Mouse (Mus musculus) kidney, postnatal 10 days (tissue): ENCODE measurements at regions not wholly inside any gene's neighbourhood (a gene's known extent, or its start where the extent isn't known, plus 50 kb on each side); places are given as distances from the start of the nearest gene placed in this dataset.

Experiments used
- DNase-seq: peaks from one replicate; pipeline ENCODE4 v3.0.0; 2021; ENCODE audit warnings: mixed read lengths

GRCm38 (mm10) chr8:87199461-87200131 lies 272.8 kb downstream of the Cbln1 start:
- peak; percentile 17 for DNase-seq

GRCm38 (mm10) chr8:87197867-87198536 lies 274.4 kb downstream of the Cbln1 start:
- peak; percentile 25 for DNase-seq

GRCm38 (mm10) chr8:87197000-87197399 lies 275.4 kb downstream of the Cbln1 start:
- no peak for DNase-seq

- no peak for DNase-seq
Observed at GRCm38 (mm10) chr8:87196050-87196449, 276.4 kb downstream of the Cbln1 start.

GRCm38 (mm10) chr8:87189791-87190385 lies 282.5 kb downstream of the Cbln1 start:
- no peak for DNase-seq

GRCm38 (mm10) chr8:87182888-87183287 lies 289.5 kb downstream of the Cbln1 start:
- no peak for DNase-seq

- no peak for DNase-seq
Observed at GRCm38 (mm10) chr8:87178561-87178960, 293.5 kb upstream of the N4bp1 start.

GRCm38 (mm10) chr8:87177620-87178019 lies 292.6 kb upstream of the N4bp1 start:
- no peak for DNase-seq

DNA sequence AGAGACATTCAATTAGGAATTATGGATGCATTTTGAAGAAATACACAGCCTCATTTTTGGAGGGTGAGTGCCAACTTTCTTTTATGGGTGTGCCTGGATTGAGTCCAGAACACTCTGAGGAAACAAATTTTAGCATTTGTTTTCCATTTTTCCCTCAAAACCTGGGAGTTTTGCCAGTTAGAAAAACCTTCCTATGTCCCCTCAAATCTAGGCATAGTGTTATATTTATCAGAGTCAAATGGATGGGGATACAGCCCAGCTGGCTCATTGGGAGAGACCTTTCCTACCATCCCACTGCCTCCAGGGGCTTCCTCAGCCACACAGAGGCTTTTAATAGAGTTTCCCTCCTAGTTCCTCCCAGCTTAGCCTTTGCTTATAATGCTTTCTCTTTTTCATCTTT lies 290.0 kb upstream of the N4bp1 start:
- DNase-seq: no peak

DNA sequence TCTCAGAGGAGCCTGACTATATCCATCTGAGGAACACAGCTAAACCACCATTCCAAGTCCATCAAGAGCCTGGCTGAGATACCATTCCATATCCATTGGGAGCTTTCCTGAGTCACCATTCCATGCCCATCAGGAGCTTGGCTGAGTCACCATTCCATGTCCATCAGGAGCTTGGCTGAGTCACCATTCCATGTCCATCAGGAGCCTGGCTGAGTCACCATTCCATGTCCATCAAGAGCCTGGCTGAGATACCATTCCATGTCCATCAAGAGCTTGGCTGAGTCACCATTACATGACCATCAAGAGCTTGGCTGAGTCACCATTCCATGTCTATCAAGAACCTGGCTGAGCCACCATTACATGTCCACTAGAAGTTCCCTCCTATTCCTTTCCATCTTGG lies 288.7 kb upstream of the N4bp1 start:
- DNase-seq: no peak

- no peak for DNase-seq
Observed at GRCm38 (mm10) chr8:87166771-87167170, 281.7 kb upstream of the N4bp1 start.

DNA sequence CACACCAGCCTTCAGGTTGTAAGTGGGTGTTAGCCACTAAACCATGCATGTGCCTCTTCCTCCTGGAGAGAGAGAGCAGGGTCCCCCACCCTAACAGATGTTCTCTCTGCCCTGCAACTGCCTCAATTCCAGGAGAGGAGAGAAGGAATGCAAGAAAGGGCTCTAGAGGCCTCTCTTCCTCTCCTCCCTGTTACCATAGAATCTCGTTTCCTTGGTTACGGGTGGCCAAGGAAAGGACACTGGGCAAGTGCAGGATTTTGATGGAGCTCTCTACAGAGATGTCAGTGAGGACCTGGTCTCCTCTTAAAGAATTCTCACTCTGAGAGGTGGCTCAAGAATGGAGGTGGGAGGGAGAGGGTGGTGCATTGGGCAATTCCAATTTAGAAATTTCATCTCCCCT lies 275.4 kb upstream of the N4bp1 start:
- no peak for DNase-seq

- no peak for DNase-seq
Observed at GRCm38 (mm10) chr8:87158322-87158721, 273.3 kb upstream of the N4bp1 start.

DNA sequence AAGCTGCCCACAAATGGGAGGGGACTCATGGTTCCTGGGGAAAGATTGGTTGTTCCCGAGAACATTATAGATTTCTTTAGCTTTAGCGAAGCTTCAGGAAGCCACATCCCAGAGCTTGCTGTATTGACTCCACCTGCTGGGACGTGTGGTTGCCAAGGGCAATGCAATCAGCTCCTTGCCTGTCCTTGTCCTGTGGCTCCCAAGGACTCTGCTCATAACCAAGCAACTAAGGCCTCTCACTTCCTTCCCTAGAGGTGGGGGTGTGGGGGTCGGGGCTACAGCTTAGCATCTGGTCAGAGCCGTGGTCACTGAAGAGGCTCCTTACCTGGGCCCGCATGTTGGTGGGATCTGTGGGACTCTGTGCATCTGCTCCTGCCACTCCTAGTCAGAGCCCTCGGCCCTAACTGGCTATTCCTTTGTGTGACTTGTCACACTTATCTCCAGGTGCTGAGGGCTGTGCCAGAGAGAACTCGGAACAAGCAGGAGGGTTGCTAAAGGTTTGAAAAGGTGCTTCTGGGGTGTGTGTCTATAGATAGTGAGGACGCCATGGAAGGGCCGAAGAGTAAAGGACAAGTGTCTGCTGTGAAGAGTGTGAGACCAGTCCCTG lies 270.9 kb upstream of the N4bp1 start:
- DNase-seq: no peak

DNA sequence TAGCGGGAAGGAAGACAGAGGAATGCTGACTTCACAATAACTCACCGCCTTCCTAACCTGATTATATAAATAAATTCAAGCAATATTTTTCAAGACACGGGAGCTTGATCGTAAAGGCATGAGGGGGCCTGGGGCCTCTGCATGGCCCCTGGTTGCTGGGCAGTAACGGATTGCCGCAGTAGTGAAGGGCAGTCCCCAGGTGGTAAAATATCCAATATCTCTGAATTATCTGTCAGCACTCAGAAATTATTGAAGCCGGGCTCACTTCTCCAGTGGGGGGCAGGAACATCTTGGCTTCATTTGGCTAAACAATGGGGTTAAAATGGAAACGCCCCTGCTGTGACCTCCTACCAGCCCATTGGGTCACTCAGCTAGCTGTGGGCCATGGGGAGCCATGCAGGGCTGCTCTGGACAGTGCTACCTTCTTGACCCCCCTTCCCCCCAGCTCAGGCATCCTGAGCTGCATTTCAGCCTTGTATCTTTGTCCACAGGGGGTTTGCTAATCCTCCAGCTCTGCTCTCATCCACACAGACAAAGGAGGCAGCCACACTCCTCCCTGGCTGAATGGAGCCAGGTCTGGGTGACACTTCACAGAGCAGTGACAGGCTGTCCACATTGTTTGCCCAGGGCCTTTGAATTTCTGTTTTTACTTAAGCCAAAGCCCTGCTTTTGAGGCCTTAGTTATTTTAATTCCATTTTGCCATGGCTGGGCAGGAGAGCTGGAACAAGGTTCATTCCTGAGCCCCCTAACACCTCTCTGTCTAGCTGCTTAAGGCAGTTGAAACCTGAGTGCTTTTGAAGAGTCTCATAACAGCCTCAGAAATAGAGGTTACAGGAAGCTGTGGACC lies 267.2 kb upstream of the N4bp1 start:
- no peak for DNase-seq

DNA sequence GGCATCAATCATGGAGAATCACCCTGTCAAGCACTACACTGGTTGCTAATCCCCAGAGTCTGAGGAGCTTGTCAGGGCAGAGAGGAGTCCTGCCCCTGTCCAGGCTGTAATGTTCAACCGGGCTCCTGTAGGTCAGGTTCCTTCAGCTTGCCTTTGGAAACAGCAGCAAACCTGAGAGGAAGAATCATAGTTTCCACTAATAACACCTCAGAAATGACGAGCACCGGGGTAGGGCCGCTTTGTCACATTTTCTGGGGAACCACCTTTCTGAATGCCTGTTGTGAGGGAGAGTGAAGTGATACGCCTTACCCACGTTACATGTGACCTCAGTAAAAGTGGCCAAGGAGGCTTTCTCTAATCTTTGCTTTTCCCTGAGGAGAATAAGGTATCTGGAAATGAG lies 263.8 kb upstream of the N4bp1 start:
- DNase-seq: no peak

DNA sequence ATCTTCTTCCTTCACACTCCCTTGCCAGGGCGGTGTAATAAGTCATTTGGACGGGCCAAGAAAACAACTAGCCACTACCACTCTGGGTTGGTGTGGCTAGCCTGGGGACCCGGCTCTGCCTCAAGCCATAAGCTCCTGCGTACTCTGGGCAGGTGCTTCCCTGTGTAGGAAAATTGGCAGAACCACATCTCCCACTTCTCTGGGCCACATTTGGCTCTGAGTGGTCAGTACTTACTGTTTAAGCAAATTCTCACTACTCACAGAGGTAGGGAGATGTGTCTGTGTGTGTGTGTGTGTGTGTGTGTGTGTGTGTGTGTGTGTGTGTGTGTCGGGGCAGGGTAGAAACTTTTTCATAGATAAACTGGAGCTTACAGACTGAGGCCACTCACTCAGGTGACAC lies 262.6 kb upstream of the N4bp1 start:
- DNase-seq: no peak

DNA sequence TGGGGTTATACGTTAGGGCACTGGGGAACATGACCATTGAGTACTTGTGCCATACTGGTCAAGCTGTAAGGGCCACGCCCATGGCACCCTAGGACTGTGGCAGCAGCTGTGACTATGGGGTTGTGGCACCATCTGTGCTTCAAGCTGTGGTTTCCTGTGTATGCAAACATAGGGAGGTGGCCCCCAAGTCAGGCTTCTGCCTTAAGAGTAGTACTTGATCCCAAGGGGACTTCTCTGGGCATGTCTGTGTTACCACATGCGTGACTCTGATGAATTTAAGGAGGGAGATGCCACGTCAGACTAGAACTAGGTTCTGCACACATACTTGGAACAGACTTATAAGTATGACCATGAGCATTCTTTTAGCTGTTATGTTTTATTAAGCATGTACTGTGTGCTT lies 252.4 kb upstream of the N4bp1 start:
- no peak for DNase-seq

DNA sequence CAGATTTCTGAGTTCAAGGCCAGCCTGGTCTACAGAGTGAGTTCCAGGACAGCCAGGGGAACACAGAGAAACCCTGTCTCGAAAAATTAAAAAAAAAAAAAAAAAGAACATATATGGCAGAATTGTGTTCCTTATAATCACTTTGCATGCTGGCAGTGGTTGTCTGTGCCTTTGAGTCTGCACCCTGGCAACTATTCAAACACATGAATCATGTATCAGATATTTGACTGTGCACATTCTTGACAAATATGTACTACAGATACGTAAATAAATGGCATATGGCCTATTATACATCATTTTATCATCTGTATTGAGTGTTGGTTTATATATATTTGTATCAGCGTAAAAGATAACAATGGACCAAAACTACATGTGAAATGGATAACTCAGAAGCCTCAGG lies 246.7 kb upstream of the N4bp1 start:
- DNase-seq: no peak

- peak; percentile 24 for DNase-seq
Observed at GRCm38 (mm10) chr8:87130691-87131090, 245.6 kb upstream of the N4bp1 start.

DNA sequence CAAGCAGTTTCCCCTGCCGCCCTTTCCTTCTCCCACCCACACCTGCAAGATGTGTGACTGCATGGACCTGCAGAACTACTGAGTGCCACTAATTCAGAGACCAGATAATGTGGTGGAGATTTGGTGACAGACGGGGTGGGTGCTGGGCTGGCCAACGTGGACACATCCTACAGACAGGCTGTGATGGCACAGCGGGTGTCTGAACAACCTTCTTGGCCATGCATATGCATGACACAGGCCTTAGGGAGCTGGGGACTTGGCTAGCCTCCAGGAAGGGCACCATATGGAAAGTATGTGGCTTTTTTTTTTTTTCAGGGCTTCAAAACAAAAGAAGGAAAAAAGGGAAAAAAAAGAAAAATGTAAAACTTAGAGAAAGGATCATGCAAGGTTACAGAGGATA lies 243.5 kb upstream of the N4bp1 start:
- no peak for DNase-seq

- peak; percentile 26 for DNase-seq
Observed at GRCm38 (mm10) chr8:87116190-87116765, 231.2 kb upstream of the N4bp1 start.

DNA sequence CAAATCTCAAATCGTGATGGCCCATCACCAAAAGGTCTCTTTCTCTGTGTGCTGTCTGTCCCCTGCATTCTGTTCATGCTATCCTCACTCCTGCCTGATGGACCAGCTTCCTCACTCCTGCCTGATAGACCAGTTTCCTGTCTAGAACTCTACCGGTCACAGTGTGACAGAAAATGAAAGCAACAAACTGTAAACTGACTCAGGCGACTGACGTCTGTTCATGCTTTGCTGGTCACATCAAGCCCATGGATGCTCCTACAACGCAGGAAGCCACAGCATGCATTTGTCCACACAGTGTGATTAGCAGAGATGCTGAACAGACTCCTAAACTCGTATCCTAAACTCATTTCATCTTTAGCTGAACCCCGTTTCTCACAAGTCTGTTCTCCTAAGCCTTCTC lies 227.3 kb upstream of the N4bp1 start:
- no peak for DNase-seq
